Mouse (Mus musculus) monocyte, adult 5-6 weeks (primary cell): Measurements from ENCODE around the gene Gm8332. TPM values are rescaled to one million over a fixed set of nuclear protein-coding genes. Genes with fewer than 3 reads are reported as not detected.
"Not testable (repeated sequence)": the region's sequence is repeated elsewhere in the genome, so short reads cannot be mapped to it uniquely, and the experiment has no call there.

ENCODE experiments used
- ATAC-seq: fragments of 153-309, 156-312 bp; replicated peaks from 2 replicates; pipeline ENCODE4 v1.8.0; 2017; ENCODE audit warnings: mild to moderate bottlenecking; ENCODE audit not compliant: low TSS enrichment, insufficient number of reproducible peaks, severe bottlenecking, poor library complexity, low FRiP score
- total RNA-seq: library from RNA; stranded (forward); fragments of 200-1000, 200-491, 200-594 nt; gene quantifications from 3 replicates; pipeline ENCODE4 v1.2.3, GENCODE M21; 2017

Gm8332 gene
- not detected in 3 replicates for total RNA-seq

GRCm38 (mm10) chr12:88250000-88250399 lies at the start of gene Gm8332:
Gene Gm8332, minus strand, starts transcription at chr12:88250100.
- ATAC-seq: not testable (repeated sequence)

- ATAC-seq: not testable (repeated sequence)
Observed at GRCm38 (mm10) chr12:88297171-88297570, 47.3 kb upstream of the Gm8332 start.

GRCm38 (mm10) chr12:88293082-88293481 lies 43.2 kb upstream of the Gm8332 start:
- not testable (repeated sequence) for ATAC-seq

GRCm38 (mm10) chr12:88285224-88285623 lies 35.3 kb upstream of the Gm8332 start:
- not testable (repeated sequence) for ATAC-seq

DNA sequence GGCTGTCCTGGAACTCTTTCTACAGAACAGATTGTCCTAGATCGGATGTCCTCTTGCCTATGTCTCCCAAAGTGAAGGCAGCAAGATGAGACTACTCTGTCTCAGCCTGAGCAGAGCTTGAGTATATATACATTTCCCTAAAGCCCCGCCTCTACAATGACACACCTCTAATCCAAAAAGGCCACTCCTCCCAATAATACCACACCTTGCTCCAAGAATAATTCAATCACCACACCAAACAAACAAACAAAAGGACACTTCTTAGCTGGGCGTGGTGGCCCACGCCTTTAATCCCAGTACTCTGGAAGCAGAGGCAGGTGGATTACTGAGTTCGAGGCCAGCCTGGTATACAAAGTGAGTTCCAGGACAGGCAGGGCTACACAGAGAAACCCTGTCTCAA lies 24.5 kb upstream of the Gm8332 start, which contains the start of gene Gm5662:
Gm5662 (minus strand) TSS at position 101 of the 400 bp plus-strand sequence.
- not testable (repeated sequence) for ATAC-seq

- ATAC-seq: no peak
Observed at GRCm38 (mm10) chr12:88257241-88257640, 7.3 kb upstream of the Gm8332 start.

GRCm38 (mm10) chr12:88255917-88256316 lies 6.0 kb upstream of the Gm8332 start:
- not testable (repeated sequence) for ATAC-seq

- not testable (repeated sequence) for ATAC-seq
Observed at GRCm38 (mm10) chr12:88245786-88246185, 4.1 kb downstream of the Gm8332 start.

GRCm38 (mm10) chr12:88242940-88243339 lies 7.0 kb downstream of the Gm8332 start:
- not testable (repeated sequence) for ATAC-seq

- no peak for ATAC-seq
Observed at GRCm38 (mm10) chr12:88219445-88219844, 30.5 kb downstream of the Gm8332 start.

DNA sequence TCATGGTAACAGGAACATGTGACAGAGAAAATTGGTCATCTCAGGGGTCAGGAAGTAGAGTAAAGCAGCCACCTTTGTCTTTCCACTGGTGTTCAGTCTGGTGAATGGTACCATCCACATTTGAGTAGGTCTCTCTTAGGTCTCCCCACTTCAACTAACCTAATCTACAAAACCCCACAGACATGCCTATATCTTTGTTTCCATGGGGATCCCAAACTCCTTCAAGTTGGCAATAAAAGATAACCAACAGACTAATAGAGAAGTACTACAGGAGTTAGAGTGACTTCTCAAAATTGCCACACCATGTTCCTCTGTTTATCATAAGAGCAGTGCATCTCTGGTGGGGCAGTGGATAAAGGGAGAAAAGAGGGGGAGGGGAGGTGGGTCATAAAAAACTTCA lies 31.8 kb downstream of the Gm8332 start:
- not testable (repeated sequence) for ATAC-seq

GRCm38 (mm10) chr12:88214641-88215040 lies 35.3 kb downstream of the Gm8332 start:
- ATAC-seq: no peak

- ATAC-seq: not testable (repeated sequence)
Observed at GRCm38 (mm10) chr12:88211458-88211857, 38.4 kb downstream of the Gm8332 start.

DNA sequence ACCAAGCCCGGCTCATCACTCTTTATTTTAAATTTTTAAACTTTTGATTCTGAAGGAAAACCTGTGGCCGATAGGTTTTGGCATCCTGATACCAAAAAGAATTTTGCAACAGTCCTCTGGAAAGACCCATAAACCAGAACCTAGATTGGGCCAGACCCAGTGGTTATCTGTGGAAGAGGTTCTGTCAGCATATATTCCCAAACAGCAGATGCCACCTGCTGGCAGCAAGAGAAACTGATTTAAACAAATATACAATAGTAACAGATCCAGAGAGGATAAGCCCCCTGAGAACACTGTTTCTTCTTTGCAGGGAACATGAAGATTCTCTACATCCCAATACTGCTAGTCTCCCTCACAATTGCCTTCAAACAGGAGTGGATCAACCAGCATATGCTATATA lies 47.0 kb downstream of the Gm8332 start:
- no peak for ATAC-seq

Other genes with a start within 250 kb of the Gm8332 start
- not detected in 3 replicates for gene Gm2075, start 238.3 kb downstream of the Gm8332 start, total RNA-seq
- gene Gm6803, start 231.3 kb downstream of the Gm8332 start, total RNA-seq: not detected in 3 replicates
- not detected in 3 replicates for gene Gm2056, start 223.1 kb downstream of the Gm8332 start, total RNA-seq
- gene Gm16368, start 166.4 kb downstream of the Gm8332 start, total RNA-seq: not detected in 3 replicates
- 0.32 TPM in 1 of 3 replicates, not detected in the others for gene Gm10436, start 68.0 kb downstream of the Gm8332 start, total RNA-seq
- gene Gm5662, start 24.4 kb upstream of the Gm8332 start, total RNA-seq: not detected in 3 replicates
- not detected in 3 replicates for gene Gm5039, start 73.9 kb upstream of the Gm8332 start, total RNA-seq
- gene Adck1, start 110.5 kb upstream of the Gm8332 start, total RNA-seq: 8.2 to 13.2 TPM (median 8.7 TPM) in 3 replicates